Mouse (Mus musculus): ENCODE measurements around the gene Adgrf2. TPM values are rescaled to one million over a fixed set of nuclear protein-coding genes. Genes with fewer than 3 reads are reported as not detected.

Gene Adgrf2
- polyA plus RNA-seq, 2 experiments = 0.72 to 2.0 TPM

DNA sequence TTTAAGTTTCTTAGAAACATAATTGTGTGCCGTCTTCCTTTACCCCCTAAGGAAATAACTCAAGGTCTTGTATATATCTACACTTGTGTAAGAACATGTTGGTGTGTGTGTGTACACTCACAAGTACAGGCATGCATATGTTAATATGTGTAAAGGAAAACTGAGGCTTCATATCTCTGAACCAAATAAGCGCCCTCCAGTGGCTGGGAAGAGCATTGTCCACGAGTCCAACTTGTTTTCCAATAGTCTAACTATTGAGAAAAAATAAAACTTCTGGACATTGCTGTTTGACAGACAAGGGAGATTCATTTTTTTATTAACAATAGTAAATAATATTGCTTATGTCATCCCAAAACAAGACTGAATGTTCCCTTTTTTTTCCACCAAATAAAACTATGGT, 24.8 kb downstream of the Adgrf2 start:
- no peaks in the 10 kb centered on the region for H3K36me3 ChIP-seq (ENCODE audit: control insufficient read depth, insufficient read depth, low read length)
- 46% methylated on average over 3 of the region's 3 CpGs for WGBS

GRCm38 (mm10) chr17:42714991-42715390, 27.0 kb downstream of the Adgrf2 start:
- no peaks in the 10 kb centered on the region for H3K4me1 ChIP-seq (ENCODE audit: control insufficient read depth, insufficient read depth, low read length)
- H3K36me3 ChIP-seq (ENCODE audit: control insufficient read depth, insufficient read depth, low read length) = no peaks in the 10 kb centered on the region
- ATAC-seq (ENCODE audit: low FRiP score, low read depth) (no peak), DNase-seq (ENCODE audit: low spot score) (no peak)
- no peak overlapping the region for H3K9ac ChIP-seq (ENCODE audit: low read depth, low read length, severe bottlenecking)
- 89% methylated on average over 7 of the region's 7 CpGs for WGBS
- H3K27ac ChIP-seq (replicated peaks; ENCODE audit: low read depth, low read length) = no peak overlapping the region
- no peak overlapping the region for H3K4me3 ChIP-seq (replicated peaks; ENCODE audit: low read length)
- TF ChIP-seq POLR2A (IDR thresholded peaks at IDR 0.05; ENCODE audit: borderline replicate concordance, extremely low read depth, insufficient read depth, insufficient read length) = no peak
- no peaks in the 10 kb centered on the region for H3K27me3 ChIP-seq (ENCODE audit: control insufficient read depth, insufficient read depth, low read length)
- no peak overlapping the region for H3K4me2 ChIP-seq (replicated peaks; ENCODE audit: low read depth, low read length, severe bottlenecking)
- no peaks in the 10 kb centered on the region for H3K9me3 ChIP-seq (ENCODE audit: control insufficient read depth, low read length)

More for the DNA sequence above, 24.8 kb downstream of the Adgrf2 start:
- Histone ChIP-seq H3K27ac (replicated peaks; ENCODE audit: low read depth, low read length) (no peak overlapping the region), H3K9ac (ENCODE audit: low read depth, low read length, severe bottlenecking) (no peak overlapping the region), H3K4me1 (ENCODE audit: control insufficient read depth, insufficient read depth, low read length) (no peaks in the 10 kb centered on the region), H3K4me2 (replicated peaks; ENCODE audit: low read depth, low read length, severe bottlenecking) (no peak overlapping the region), H3K4me3 (replicated peaks; ENCODE audit: low read length) (no peak overlapping the region), H3K27me3 (ENCODE audit: control insufficient read depth, insufficient read depth, low read length) (no peaks in the 10 kb centered on the region), H3K9me3 (ENCODE audit: control insufficient read depth, low read length) (no peaks in the 10 kb centered on the region)
- ATAC-seq (ENCODE audit: low FRiP score, low read depth) (no peak), DNase-seq (ENCODE audit: low spot score) (no peak)
- no peak for TF ChIP-seq POLR2A (IDR thresholded peaks at IDR 0.05; ENCODE audit: borderline replicate concordance, extremely low read depth, insufficient read depth, insufficient read length)

DNA sequence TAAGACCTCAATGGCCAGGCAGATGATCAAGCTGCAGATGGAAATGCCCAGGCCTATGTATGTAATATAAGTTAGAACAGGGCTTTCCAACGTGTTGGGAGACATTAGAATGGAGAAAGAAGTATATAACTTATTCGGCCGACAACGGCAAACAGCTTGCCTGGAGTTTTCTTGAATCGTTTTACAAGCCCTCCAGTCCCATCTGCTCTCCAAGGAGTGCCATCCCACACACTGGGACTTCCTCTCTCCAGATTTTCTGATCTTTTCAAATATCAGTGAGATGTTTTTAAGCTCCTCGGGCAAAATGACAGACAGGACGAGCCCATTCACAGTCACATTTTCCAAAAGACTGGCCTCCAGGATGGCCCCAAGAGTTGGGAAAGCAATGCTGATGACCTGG, 31.3 kb downstream of the Adgrf2 start:
- DNase-seq (ENCODE audit: low spot score) (no peak), ATAC-seq (ENCODE audit: low FRiP score, low read depth) (no peak)
- Histone ChIP-seq H3K27ac (replicated peaks; ENCODE audit: low read depth, low read length) (no peak overlapping the region), H3K4me1 (ENCODE audit: control insufficient read depth, insufficient read depth, low read length) (no peaks in the 10 kb centered on the region), H3K36me3 (ENCODE audit: control insufficient read depth, insufficient read depth, low read length) (no peaks in the 10 kb centered on the region), H3K27me3 (ENCODE audit: control insufficient read depth, insufficient read depth, low read length) (no peaks in the 10 kb centered on the region), H3K4me3 (replicated peaks; ENCODE audit: low read length) (no peak overlapping the region), H3K9me3 (ENCODE audit: control insufficient read depth, low read length) (no peaks in the 10 kb centered on the region), H3K9ac (ENCODE audit: low read depth, low read length, severe bottlenecking) (no peak overlapping the region), H3K4me2 (replicated peaks; ENCODE audit: low read depth, low read length, severe bottlenecking) (no peak overlapping the region)
- WGBS = 87% methylated on average over 7 of the region's 7 CpGs
- TF ChIP-seq POLR2A (IDR thresholded peaks at IDR 0.05; ENCODE audit: borderline replicate concordance, extremely low read depth, insufficient read depth, insufficient read length) = no peak

DNA sequence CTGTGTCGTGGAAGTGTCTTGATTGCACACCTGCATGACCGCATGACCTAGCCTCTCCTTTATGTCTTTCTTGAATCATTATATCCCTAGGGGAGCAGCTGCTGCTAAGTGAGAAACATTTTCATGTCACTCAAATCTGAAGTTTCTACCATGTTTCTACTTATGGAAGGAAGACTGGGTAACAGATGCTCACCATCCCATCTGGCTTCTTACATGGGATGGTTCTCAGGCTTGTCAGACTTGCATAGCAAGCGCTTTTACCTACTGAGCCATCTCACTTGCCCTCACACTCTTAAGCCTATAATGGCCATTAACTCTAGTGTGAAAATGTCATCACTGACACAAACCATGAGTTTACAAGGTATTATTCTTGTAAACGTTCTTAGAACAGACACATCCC, 36.4 kb downstream of the Adgrf2 start:
- no peak overlapping the region for H3K9ac ChIP-seq (ENCODE audit: low read depth, low read length, severe bottlenecking)
- no peak for DNase-seq (ENCODE audit: low spot score)
- no peaks in the 10 kb centered on the region for H3K9me3 ChIP-seq (ENCODE audit: control insufficient read depth, low read length)
- no peaks in the 10 kb centered on the region for H3K27me3 ChIP-seq (ENCODE audit: control insufficient read depth, insufficient read depth, low read length)
- H3K4me1 ChIP-seq (ENCODE audit: control insufficient read depth, insufficient read depth, low read length) = no peaks in the 10 kb centered on the region
- no peak overlapping the region for H3K4me3 ChIP-seq (replicated peaks; ENCODE audit: low read length)
- TF ChIP-seq POLR2A (IDR thresholded peaks at IDR 0.05; ENCODE audit: borderline replicate concordance, extremely low read depth, insufficient read depth, insufficient read length) = no peak
- ATAC-seq (ENCODE audit: low FRiP score, low read depth) = no peak
- H3K27ac ChIP-seq (replicated peaks; ENCODE audit: low read depth, low read length) = no peak overlapping the region
- no peaks in the 10 kb centered on the region for H3K36me3 ChIP-seq (ENCODE audit: control insufficient read depth, insufficient read depth, low read length)
- WGBS = 70% methylated on average over 4 of the region's 4 CpGs
- no peak overlapping the region for H3K4me2 ChIP-seq (replicated peaks; ENCODE audit: low read depth, low read length, severe bottlenecking)

GRCm38 (mm10) chr17:42702198-42702597, 39.8 kb downstream of the Adgrf2 start:
- no peaks in the 10 kb centered on the region for H3K27me3 ChIP-seq (ENCODE audit: control insufficient read depth, insufficient read depth, low read length)
- 80% methylated on average over 9 of the region's 9 CpGs for WGBS
- H3K9ac ChIP-seq (ENCODE audit: low read depth, low read length, severe bottlenecking) = no peak overlapping the region
- H3K9me3 ChIP-seq (ENCODE audit: control insufficient read depth, low read length) = no peaks in the 10 kb centered on the region
- H3K36me3 ChIP-seq (ENCODE audit: control insufficient read depth, insufficient read depth, low read length) = no peaks in the 10 kb centered on the region
- no peak overlapping the region for H3K4me3 ChIP-seq (replicated peaks; ENCODE audit: low read length)
- no peak overlapping the region for H3K27ac ChIP-seq (replicated peaks; ENCODE audit: low read depth, low read length)
- no peak overlapping the region for H3K4me2 ChIP-seq (replicated peaks; ENCODE audit: low read depth, low read length, severe bottlenecking)
- H3K4me1 ChIP-seq (ENCODE audit: control insufficient read depth, insufficient read depth, low read length) = no peaks in the 10 kb centered on the region
- no peak for TF ChIP-seq POLR2A (IDR thresholded peaks at IDR 0.05; ENCODE audit: borderline replicate concordance, extremely low read depth, insufficient read depth, insufficient read length)
- no peak for DNase-seq (ENCODE audit: low spot score)
- no peak for ATAC-seq (ENCODE audit: low FRiP score, low read depth)

- no peak overlapping the region for H3K27ac ChIP-seq (replicated peaks; ENCODE audit: low read depth, low read length)
- H3K27me3 ChIP-seq (ENCODE audit: control insufficient read depth, insufficient read depth, low read length) = no peaks in the 10 kb centered on the region
- no peaks in the 10 kb centered on the region for H3K9me3 ChIP-seq (ENCODE audit: control insufficient read depth, low read length)
- no peak for DNase-seq (ENCODE audit: low spot score)
- H3K9ac ChIP-seq (ENCODE audit: low read depth, low read length, severe bottlenecking) = no peak overlapping the region
- WGBS = 84% methylated on average over 4 of the region's 4 CpGs
- no peak overlapping the region for H3K4me2 ChIP-seq (replicated peaks; ENCODE audit: low read depth, low read length, severe bottlenecking)
- no peak for ATAC-seq (ENCODE audit: low FRiP score, low read depth)
- H3K4me1 ChIP-seq (ENCODE audit: control insufficient read depth, insufficient read depth, low read length) = no peaks in the 10 kb centered on the region
- TF ChIP-seq POLR2A (IDR thresholded peaks at IDR 0.05; ENCODE audit: borderline replicate concordance, extremely low read depth, insufficient read depth, insufficient read length) = no peak
- H3K4me3 ChIP-seq (replicated peaks; ENCODE audit: low read length) = no peak overlapping the region
- H3K36me3 ChIP-seq (ENCODE audit: control insufficient read depth, insufficient read depth, low read length) = no peaks in the 10 kb centered on the region
Observed at GRCm38 (mm10) chr17:42694730-42695129, 47.2 kb downstream of the Adgrf2 start.
